Mouse (Mus musculus) hindbrain, postnatal 0 days (tissue): Measurements from ENCODE around the gene Galnt17. TPM values are rescaled to one million over a fixed set of nuclear protein-coding genes. Genes with fewer than 3 reads are reported as not detected.

Experiments used
- ATAC-seq: fragments of 200-750 bp; cut with Nextera tagmentation; 2 replicates; pipeline ENCODE4 v1.8.0; 2017; ENCODE audit warnings: mild to moderate bottlenecking, moderate TSS enrichment, moderate library complexity
- DNase-seq: peaks from one replicate; pipeline ENCODE4 v3.0.0-alpha.2; 2015; ENCODE audit warnings: low spot score
- H3K27ac ChIP-seq: fragments of 300-500 bp; sonication (generic); 2 replicates; pipeline ENCODE4 v1.5.1; 2014; ENCODE audit warnings: mild to moderate bottlenecking
- H3K27me3 ChIP-seq: fragments of 300-500 bp; sonication (generic); 2 replicates; pipeline ENCODE4 v1.6.1; 2014; ENCODE audit warnings: low read length, mixed read lengths; ENCODE audit not compliant: insufficient read depth
- H3K36me3 ChIP-seq: fragments of 300-500 bp; sonication (generic); 2 replicates; pipeline ENCODE4 v1.6.1; 2014; ENCODE audit warnings: low read length, mixed read lengths; ENCODE audit not compliant: insufficient read depth
- H3K4me1 ChIP-seq: fragments of 300-500 bp; sonication (generic); 2 replicates; pipeline ENCODE4 v1.6.1; 2014; ENCODE audit warnings: antibody characterized with exemption, low read length, mixed read lengths; ENCODE audit not compliant: insufficient read depth
- H3K4me2 ChIP-seq: fragments of 300-500 bp; sonication (generic); 2 replicates; pipeline ENCODE4 v1.6.1; 2014; ENCODE audit warnings: low read depth, mild to moderate bottlenecking, low read length, moderate library complexity, mixed read lengths
- H3K4me3 ChIP-seq: fragments of 300-500 bp; sonication (generic); 2 replicates; pipeline ENCODE4 v1.5.1; 2014; ENCODE audit warnings: low read length
- H3K9ac ChIP-seq: fragments of 300-500 bp; sonication (generic); replicated peaks from 2 replicates; pipeline ENCODE4 v1.6.1; 2014; ENCODE audit warnings: mild to moderate bottlenecking, low read length, moderate library complexity, mixed read lengths
- H3K9me3 ChIP-seq: fragments of 300-500 bp; sonication (generic); 2 replicates; pipeline ENCODE4 v1.6.1; 2016; ENCODE audit warnings: low read length, mixed read lengths
- CTCF ChIP-seq: IDR thresholded peaks from 2 replicates; pipeline ENCODE4 v1.5.1; 2016; ENCODE audit warnings: antibody characterized with exemption, control low read depth, low read depth
- WGBS: fragments of 180-500 bp; shearing (Covaris S2); extraction: QIAGEN DNeasy Blood & Tissue Kit; methylation state at CpG from one replicate; pipeline ENCODE4 v1.1.7; 2014; 5-methylcytosine and 5-hydroxymethylcytosine counted together
- polyA plus RNA-seq: library from polyadenylated mRNA; unstranded; fragments of >200 nt; fragmentation: Nextera tagmentation; extraction: Ambion mirVana; gene quantifications from 2 replicates; pipeline ENCODE4 v1.2.1, GENCODE M21; 2015
- total RNA-seq: library from RNA; depleted of rRNA; stranded (reverse); fragments of >200 nt; gene quantifications from 2 replicates; pipeline ENCODE4 v1.2.3, GENCODE M21; 2014

The Galnt17 gene
- total and polyA plus RNA-seq, 2 experiments from 2014 or later = 6.2 to 24.2 TPM

- H3K9me3 ChIP-seq = no peaks in the 10 kb centered on the region
- peak; percentile 64 for TF ChIP-seq CTCF
- H3K9ac ChIP-seq = no peak overlapping the region
- DNase-seq = peak; percentile 38
- no peak overlapping the region for H3K27ac ChIP-seq
- no peaks in the 10 kb centered on the region for H3K36me3 ChIP-seq
- ATAC-seq = no peak
- no peaks in the 10 kb centered on the region for H3K4me1 ChIP-seq
- H3K4me3 ChIP-seq = no peak overlapping the region
- no peak overlapping the region for H3K4me2 ChIP-seq
- no peaks in the 10 kb centered on the region for H3K27me3 ChIP-seq
- WGBS = 47% methylated on average over 6 of the region's 6 CpGs
These were observed 357.4 kb downstream of the Galnt17 start for GRCm38 (mm10) chr5:130950894-130951400.

- H3K27ac ChIP-seq = no peak overlapping the region
- ATAC-seq (no peak), DNase-seq (no peak)
- WGBS = 30% methylated on average over 4 of the region's 4 CpGs
- TF ChIP-seq CTCF = no peak
- no peak overlapping the region for H3K4me3 ChIP-seq
- H3K9ac ChIP-seq = no peak overlapping the region
- no peaks in the 10 kb centered on the region for H3K36me3 ChIP-seq
- H3K27me3 ChIP-seq = no peaks in the 10 kb centered on the region
- H3K9me3 ChIP-seq = no peaks in the 10 kb centered on the region
- H3K4me2 ChIP-seq = no peak overlapping the region
- H3K4me1 ChIP-seq = no peaks in the 10 kb centered on the region
These were observed 357.9 kb downstream of the Galnt17 start for GRCm38 (mm10) chr5:130950421-130950820.

- ATAC-seq (no peak), DNase-seq (no peak)
- 56% methylated on average over 1 of the region's 1 CpGs for WGBS
- no peak for TF ChIP-seq CTCF
- H3K27ac ChIP-seq = no peak overlapping the region
- H3K4me3 ChIP-seq = no peak overlapping the region
- H3K9me3 ChIP-seq = no peaks in the 10 kb centered on the region
- H3K4me2 ChIP-seq = no peak overlapping the region
- H3K27me3 ChIP-seq = no peaks in the 10 kb centered on the region
- no peaks in the 10 kb centered on the region for H3K36me3 ChIP-seq
- H3K4me1 ChIP-seq = no peaks in the 10 kb centered on the region
- H3K9ac ChIP-seq = no peak overlapping the region
These were observed 358.6 kb downstream of the Galnt17 start for GRCm38 (mm10) chr5:130949710-130950109.

- peak overlapping the region; percentile 49 for H3K27ac ChIP-seq
These were observed 369.2 kb downstream of the Galnt17 start for GRCm38 (mm10) chr5:130938911-130939608.

GRCm38 (mm10) chr5:130938274-130938741 is 370.0 kb downstream of the Galnt17 start:
- no peak overlapping the region for H3K4me2 ChIP-seq
- 2% methylated on average over 7 of the region's 7 CpGs for WGBS
- peak overlapping the region; percentile 17 for H3K27ac ChIP-seq
- no peaks in the 10 kb centered on the region for H3K9me3 ChIP-seq
- ATAC-seq = peak; percentile 83
- H3K27me3 ChIP-seq = no peaks in the 10 kb centered on the region
- H3K9ac ChIP-seq = no peak overlapping the region
- DNase-seq = peak; percentile 65
- no peak overlapping the region for H3K4me3 ChIP-seq
- no peak for TF ChIP-seq CTCF
- H3K36me3 ChIP-seq = no peaks in the 10 kb centered on the region
- peaks cover 6% of the 10 kb centered on the region; the same call in 1 of the 2 replicates for H3K4me1 ChIP-seq

More at GRCm38 (mm10) chr5:130938911-130939608, 369.2 kb downstream of the Galnt17 start:
- Histone ChIP-seq H3K36me3 (no peaks in the 10 kb centered on the region), H3K9me3 (no peaks in the 10 kb centered on the region), H3K4me1 (peaks cover 6% of the 10 kb centered on the region; the same call in 1 of the 2 replicates), H3K4me3 (no peak overlapping the region), H3K27me3 (no peaks in the 10 kb centered on the region), H3K4me2 (no peak overlapping the region), H3K9ac (no peak overlapping the region)
- no peak for TF ChIP-seq CTCF
- ATAC-seq (peak; percentile 59; the same call in 1 of the 2 replicates), DNase-seq (peak; percentile 82)
- WGBS = 17% methylated on average over 4 of the region's 4 CpGs

GRCm38 (mm10) chr5:130930999-130931398 is 377.3 kb downstream of the Galnt17 start:
- TF ChIP-seq CTCF = no peak
- DNase-seq (no peak), ATAC-seq (no peak)
- WGBS = 83% methylated on average over 1 of the region's 1 CpGs
- H3K9me3 ChIP-seq = no peaks in the 10 kb centered on the region
- no peak overlapping the region for H3K27ac ChIP-seq
- no peak overlapping the region for H3K4me3 ChIP-seq
- no peaks in the 10 kb centered on the region for H3K27me3 ChIP-seq
- no peak overlapping the region for H3K4me2 ChIP-seq
- H3K9ac ChIP-seq = no peak overlapping the region
- H3K36me3 ChIP-seq = no peaks in the 10 kb centered on the region
- H3K4me1 ChIP-seq = no peaks in the 10 kb centered on the region

GRCm38 (mm10) chr5:130927794-130928149 is 380.5 kb downstream of the Galnt17 start:
- H3K9ac ChIP-seq = no peak overlapping the region
- H3K9me3 ChIP-seq = no peaks in the 10 kb centered on the region
- 64% methylated on average over 8 of the region's 8 CpGs for WGBS
- no peaks in the 10 kb centered on the region for H3K36me3 ChIP-seq
- ATAC-seq (no peak), DNase-seq (peak; percentile 42)
- H3K4me2 ChIP-seq = no peak overlapping the region
- TF ChIP-seq CTCF = no peak
- H3K27me3 ChIP-seq = no peaks in the 10 kb centered on the region
- no peak overlapping the region for H3K4me3 ChIP-seq
- no peaks in the 10 kb centered on the region for H3K4me1 ChIP-seq
- H3K27ac ChIP-seq = no peak overlapping the region
